Comparison of ENCODE assay signal across 7 mouse cellular contexts in the genomic region with DNA sequence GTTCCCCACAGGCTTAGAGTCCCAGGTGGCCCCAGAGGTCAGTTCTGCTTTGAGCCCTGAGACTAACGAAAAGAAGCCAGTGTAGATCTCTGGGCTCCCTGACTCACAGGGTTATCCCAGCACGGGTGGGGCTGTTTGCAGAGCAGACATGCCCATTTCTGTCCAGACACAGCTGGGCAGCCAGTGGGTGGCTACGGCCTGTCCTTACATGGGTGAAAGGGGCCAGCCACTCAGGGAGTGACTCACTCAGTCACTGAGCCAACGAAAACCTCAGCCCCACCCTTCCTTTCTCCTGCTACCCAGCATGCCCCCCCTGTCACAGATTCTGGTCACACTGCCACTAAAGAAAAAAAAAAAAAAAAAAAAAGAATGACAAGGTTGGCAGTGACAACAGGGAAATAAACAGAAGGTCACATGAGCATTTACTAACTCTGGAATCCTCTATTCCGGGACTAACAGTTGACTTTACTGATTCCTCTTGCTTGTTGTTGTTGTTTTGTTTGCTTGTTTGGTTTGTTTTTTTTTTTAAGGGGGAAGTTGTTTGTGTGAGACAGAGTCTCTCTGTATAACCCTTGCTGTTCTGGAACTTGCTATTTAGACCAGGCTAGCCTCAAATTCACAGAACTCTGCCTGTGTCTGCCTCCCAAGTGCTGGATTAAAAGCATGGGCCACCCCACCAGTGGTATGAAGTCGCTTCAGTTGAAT. TPM values are rescaled to one million over a fixed set of nuclear protein-coding genes. Genes with fewer than 3 reads are reported as not detected.
A peak's percentile ranks its signal among the peaks of the same experiment; 100 is the strongest.
DNase-seq lines count a peak whose midpoint lies in the region; ATAC-seq and TF ChIP-seq lines count a peak whose summit lies in the region.

No protein-coding gene starts in this region.

- peaks cover 7% of the 10 kb centered on the region for H3K4me1 ChIP-seq in ES-Bruce4 (ENCODE audit: control insufficient read depth, insufficient read depth, low read length)
- peaks cover 47% of the 10 kb centered on the region for H3K4me1 ChIP-seq in embryonic facial prominence, embryonic 10.5 days
- H3K4me1 ChIP-seq in limb, embryonic 15.5 days, result peaks cover 57% of the 10 kb centered on the region

- peak overlapping the region; percentile 2 for H3ac ChIP-seq in myocyte (ENCODE audit: control insufficient read depth, insufficient read length)

- no peak for TF ChIP-seq CTCF in ES-Bruce4 (IDR thresholded peaks at IDR 0.05; ENCODE audit: low read depth, low read length)

- H3K27me3 ChIP-seq in ES-Bruce4 (ENCODE audit: control insufficient read depth, insufficient read depth, low read length, poor library complexity, severe bottlenecking) (no peaks in the 10 kb centered on the region), myocyte (ENCODE audit: control insufficient read depth, insufficient read depth, insufficient read length) (no peaks in the 10 kb centered on the region)
- H3K27me3 ChIP-seq in embryonic facial prominence, embryonic 10.5 days (replicated peaks; ENCODE audit: low read depth, poor library complexity, severe bottlenecking), result peaks cover 52% of the 10 kb centered on the region
- no peaks in the 10 kb centered on the region for H3K27me3 ChIP-seq in limb, embryonic 15.5 days

- H3K36me3 ChIP-seq in ES-Bruce4 (ENCODE audit: control insufficient read depth, insufficient read depth, low read length, poor library complexity, severe bottlenecking) (no peaks in the 10 kb centered on the region), myocyte (ENCODE audit: control insufficient read depth, insufficient read depth) (no peaks in the 10 kb centered on the region)
- no peaks in the 10 kb centered on the region for H3K36me3 ChIP-seq in embryonic facial prominence, embryonic 10.5 days (replicated peaks)
- no peaks in the 10 kb centered on the region for H3K36me3 ChIP-seq in limb, embryonic 15.5 days

- H3K79me2 ChIP-seq in myocyte (ENCODE audit: control insufficient read depth, insufficient read depth), result no peaks in the 10 kb centered on the region

- TF ChIP-seq POLR2A in ES-Bruce4 (IDR thresholded peaks at IDR 0.05; ENCODE audit: insufficient read depth, low read length) (no peak), myocyte (IDR thresholded peaks at IDR 0.05; ENCODE audit: insufficient read length, low read depth) (peak; percentile 39)

- WGBS in embryonic facial prominence, embryonic 10.5 days, result 66% methylated on average over 6 of the region's 6 CpGs
- WGBS in limb, embryonic 15.5 days, result 50% methylated on average over 6 of the region's 6 CpGs

- DNase-seq in CD4-positive helper T cell, adult 2 months (ENCODE audit: low read depth, low spot score), result peak; percentile 91
- no peak for DNase-seq in embryonic facial prominence, embryonic 10.5 days (ENCODE audit: low spot score)
- DNase-seq in heart, postnatal 14 days, result peak; percentile 84 to 87
- DNase-seq in urinary bladder, adult 18-20 months (ENCODE audit: low spot score in 2 of 2), result peak; percentile 84 to 95

- intact Hi-C loops in heart, postnatal 14 days (cut with DNase I), result no loop called here

- 0 out of 2 replicates have a peak overlapping the region, but pooled peaks have one; percentile 48 for H3K27ac ChIP-seq in ES-Bruce4 (ENCODE audit: insufficient read depth, low read length)
- peak overlapping the region; percentile 90 for H3K27ac ChIP-seq in embryonic facial prominence, embryonic 10.5 days (replicated peaks)
- H3K27ac ChIP-seq in limb, embryonic 15.5 days, result peak overlapping the region; percentile 47

- H3K9ac ChIP-seq in ES-Bruce4 (ENCODE audit: low read depth, poor library complexity, severe bottlenecking), result no peak overlapping the region
- H3K9ac ChIP-seq in limb, embryonic 15.5 days, result no peak overlapping the region

- H3K4me3 ChIP-seq in ES-Bruce4 (ENCODE audit: low read depth, low read length) (no peak overlapping the region), myocyte (no peak overlapping the region)
- no peak overlapping the region for H3K4me3 ChIP-seq in embryonic facial prominence, embryonic 10.5 days
- H3K4me3 ChIP-seq in limb, embryonic 15.5 days, result no peak overlapping the region

- H3K9me3 ChIP-seq in ES-Bruce4 (replicated peaks; ENCODE audit: control insufficient read depth, insufficient read depth, low read length, poor library complexity, severe bottlenecking), result no peaks in the 10 kb centered on the region
- H3K9me3 ChIP-seq in embryonic facial prominence, embryonic 10.5 days, result no peaks in the 10 kb centered on the region
- no peaks in the 10 kb centered on the region for H3K9me3 ChIP-seq in limb, embryonic 15.5 days

- no peak for ATAC-seq in limb, embryonic 15.5 days (ENCODE audit: insufficient number of reproducible peaks, low FRiP score, low TSS enrichment, low read depth)

- no peak for TF ChIP-seq EP300 in ES-Bruce4 (IDR thresholded peaks at IDR 0.05; ENCODE audit: insufficient read depth, low read depth, low read length)

- no peak overlapping the region for H3K4me2 ChIP-seq in limb, embryonic 15.5 days
- H3K4me2 ChIP-seq in myocyte (ENCODE audit: low read depth), result peak overlapping the region; percentile 89

TF ChIP-seq in myocyte, 11 proteins besides CTCF, POLR2A, EP300 and RAD21:
- TF ChIP-seq CEBPB (IDR thresholded peaks at IDR 0.05; ENCODE audit: insufficient read depth, poor library complexity, severe bottlenecking), result no peak
- peak; percentile 65 for TF ChIP-seq TCF3 (IDR thresholded peaks at IDR 0.05; ENCODE audit: insufficient read length, low read depth)
- peak in 2 of 3 experiments; percentile 76 to 96 for TF ChIP-seq MYOG (IDR thresholded peaks at IDR 0.05; ENCODE audit: control insufficient read depth in 1 of 3, insufficient read depth in 1 of 3, insufficient read length in 2 of 3, low read depth in 2 of 3)
- peak in 2 of 3 experiments; percentile 86 to 94 for TF ChIP-seq MYOD1 (IDR thresholded peaks at IDR 0.05; ENCODE audit: control insufficient read depth in 1 of 3, insufficient read length in 2 of 3, low read depth in 2 of 3)
- peak; percentile 98 for TF ChIP-seq SRF (IDR thresholded peaks at IDR 0.05; ENCODE audit: control insufficient read depth, insufficient read length, low read depth)
- peak; percentile 16 for TF ChIP-seq POLR2AphosphoS2 (IDR thresholded peaks at IDR 0.05; ENCODE audit: insufficient read length, low read depth)
- TF ChIP-seq REST (IDR thresholded peaks at IDR 0.05; ENCODE audit: insufficient read depth, insufficient read length), result no peak
- TF ChIP-seq USF1 (IDR thresholded peaks at IDR 0.05; ENCODE audit: low read depth), result peak; percentile 82
- TF ChIP-seq E2F4 (IDR thresholded peaks at IDR 0.05; ENCODE audit: insufficient read depth), result no peak
- no peak for TF ChIP-seq TCF12 (IDR thresholded peaks at IDR 0.05; ENCODE audit: insufficient read depth, poor library complexity, severe bottlenecking)
- no peak for TF ChIP-seq MAX (IDR thresholded peaks at IDR 0.05; ENCODE audit: low read depth)

RNA-seq across cellular contexts. Expression of a gene that starts 50.7 kb away (rescaled TPM):
- polyA plus RNA-seq in ES-Bruce4 (2011; ENCODE audit: insufficient read depth, insufficient read length, low read depth, missing spikeins) (37.9 and 40.3 TPM in 2 replicates), myocyte (2012; fragmentation: generic; extraction: Trizol) (59.1 TPM)
- polyA plus RNA-seq in embryonic facial prominence, embryonic 10.5 days (2016; fragmentation: Nextera tagmentation; extraction: Ambion mirVana), result 13.5 and 17.3 TPM in 2 replicates
- total RNA-seq in heart, postnatal 14 days (2021), result 10 to 100 TPM; 44.7 to 51.8 TPM
- 36.0 and 38.5 TPM in 2 replicates for polyA plus RNA-seq in limb, embryonic 15.5 days (2015; fragmentation: Nextera tagmentation; extraction: Ambion mirVana)
